Mouse (Mus musculus) left cerebral cortex, postnatal 25 days (tissue): ENCODE measurements around the gene Olfr1377. TPM values are rescaled to one million over a fixed set of nuclear protein-coding genes. Genes with fewer than 3 reads are reported as not detected.
"Not testable (repeated sequence)": the region's sequence is repeated elsewhere in the genome, so short reads cannot be mapped to it uniquely, and the experiment has no call there.

Experiments used
- DNase-seq, 2 experiments: peaks; one replicate each; pipeline ENCODE4 v3.0.0; 2022; ENCODE audit warnings: low spot score in 2 of 2, mixed read lengths in 1 of 2
- intact Hi-C: fragments of 180-260 bp; cut with DNase I; formaldehyde crosslinking; loops from one replicate; pipeline ENCODE4 v1.15.1; 2025
- total RNA-seq, 2 experiments: library from RNA; stranded (reverse); gene quantifications; 2 replicates each; pipeline ENCODE4 v1.2.3; 2021

Olfr1377 gene
- not detected for total RNA-seq

- intact Hi-C loops: no loop called here
These were observed at the start of gene Olfr1377 for GRCm38 (mm10) chr11:50981667-50982066. TSS of gene Olfr1377 (plus strand) at chr11:50981967.

GRCm38 (mm10) chr11:50932040-50932439 lies 49.7 kb upstream of the Olfr1377 start:
- intact Hi-C loops: loop anchor here (5.0 kb wide), 2 partner anchors 105 to 125 kb away; partner anchors contain the start of genes Zfp354a and Zfp354c
- no peak for DNase-seq

More at GRCm38 (mm10) chr11:50981667-50982066, at the start of gene Olfr1377:
- no peak for DNase-seq

GRCm38 (mm10) chr11:50938435-50938834 lies 43.3 kb upstream of the Olfr1377 start:
- no peak for DNase-seq
- intact Hi-C loops: no loop called here

- DNase-seq: peak; percentile 31 to 36
- intact Hi-C loops: loop anchor here (1.0 to 5.0 kb wide), 4 partner anchors 94 to 598 kb away; no protein-coding TSS in a partner anchor
These were observed 42.0 kb upstream of the Olfr1377 start for GRCm38 (mm10) chr11:50939621-50940366.

GRCm38 (mm10) chr11:50942386-50942785 lies 39.4 kb upstream of the Olfr1377 start:
- DNase-seq: no peak
- intact Hi-C loops: loop anchor here (5.0 kb wide), 2 partner anchors 110 to 595 kb away; no protein-coding TSS in a partner anchor

GRCm38 (mm10) chr11:50943506-50943905 lies 38.3 kb upstream of the Olfr1377 start, which contains the start of gene 4933414I15Rik:
TSS of gene 4933414I15Rik (minus strand) at chr11:50943765.
- intact Hi-C loops: loop anchor here (5.0 kb wide), 2 partner anchors 109 to 594 kb away; no protein-coding TSS in a partner anchor

GRCm38 (mm10) chr11:50952290-50952689 lies 29.5 kb upstream of the Olfr1377 start:
- DNase-seq: peak; percentile 17 to 39
- intact Hi-C loops: no loop called here

More at GRCm38 (mm10) chr11:50943506-50943905, 38.3 kb upstream of the Olfr1377 start, which contains the start of gene 4933414I15Rik:
- DNase-seq: no peak

- intact Hi-C loops: no loop called here
- DNase-seq: no peak
These were observed 28.1 kb upstream of the Olfr1377 start, which contains the start of gene Prop1 for GRCm38 (mm10) chr11:50953665-50954064. TSS of gene Prop1 (minus strand) at chr11:50953765.

- intact Hi-C loops: no loop called here
- no peak for DNase-seq
These were observed 16.9 kb upstream of the Olfr1377 start for GRCm38 (mm10) chr11:50964886-50965285.

GRCm38 (mm10) chr11:50966230-50966629 lies 15.5 kb upstream of the Olfr1377 start, which contains the start of gene Olfr1378:
TSS of gene Olfr1378 (plus strand) at chr11:50966530.
- intact Hi-C loops: no loop called here
- no peak for DNase-seq

GRCm38 (mm10) chr11:50977216-50977615 lies 4.6 kb upstream of the Olfr1377 start:
- intact Hi-C loops: no loop called here

GRCm38 (mm10) chr11:51003296-51003695 lies 21.5 kb downstream of the Olfr1377 start, which contains the start of gene Olfr51:
TSS of gene Olfr51 (plus strand) at chr11:51003596.
- intact Hi-C loops: no loop called here
- DNase-seq: no peak

More at GRCm38 (mm10) chr11:50977216-50977615, 4.6 kb upstream of the Olfr1377 start:
- DNase-seq: no peak

GRCm38 (mm10) chr11:51011821-51012220 lies 30.1 kb downstream of the Olfr1377 start:
- DNase-seq: no peak
- intact Hi-C loops: no loop called here

GRCm38 (mm10) chr11:51013936-51014335 lies 32.2 kb downstream of the Olfr1377 start, which contains the start of gene Olfr54:
TSS of gene Olfr54 (plus strand) at chr11:51014236.
- intact Hi-C loops: no loop called here
- DNase-seq: no peak

- DNase-seq: no peak
- intact Hi-C loops: no loop called here
These were observed 34.6 kb downstream of the Olfr1377 start for GRCm38 (mm10) chr11:51016341-51016740.

GRCm38 (mm10) chr11:51026811-51027210 lies 45.0 kb downstream of the Olfr1377 start:
- intact Hi-C loops, DNase-seq: not testable (repeated sequence)

GRCm38 (mm10) chr11:51029381-51029780 lies 47.6 kb downstream of the Olfr1377 start:
- DNase-seq, intact Hi-C loops: not testable (repeated sequence)

- no peak for DNase-seq
- intact Hi-C loops: no loop called here
These were observed 48.5 kb downstream of the Olfr1377 start for GRCm38 (mm10) chr11:51030225-51030624.

GRCm38 (mm10) chr11:51032851-51033250 lies 51.1 kb downstream of the Olfr1377 start:
- DNase-seq: peak in 1 of 2 experiments; percentile 5
- intact Hi-C loops: loop anchor here (1.0 kb wide), 1 partner anchor 93 kb away; no protein-coding TSS in a partner anchor

GRCm38 (mm10) chr11:51034141-51034540 lies 52.4 kb downstream of the Olfr1377 start:
- DNase-seq, intact Hi-C loops: not testable (repeated sequence)
